In the genomic region with DNA sequence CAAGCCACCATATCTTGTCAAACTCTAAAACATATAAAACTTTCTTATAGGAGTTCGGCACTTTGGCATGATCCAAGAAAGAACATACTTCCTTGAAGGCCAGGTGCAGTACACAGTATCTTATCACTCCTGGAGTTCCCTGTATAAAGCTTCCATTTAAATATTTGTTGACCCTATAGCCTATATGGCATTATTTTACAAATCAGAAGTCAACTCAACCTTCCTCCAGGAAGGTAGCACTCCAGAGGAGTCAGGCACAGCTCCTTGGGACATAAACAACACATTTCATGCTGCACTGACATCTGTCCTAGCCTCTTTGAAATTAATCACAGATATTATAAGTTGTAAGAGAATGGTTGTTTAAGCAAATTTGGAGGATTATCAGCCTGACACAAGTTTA, we compare ENCODE assay signal across 34 mouse cellular contexts.
"Had no signal": no experiment of that assay in that cellular context is flagged by ENCODE, and none has a peak within 500 bp of the region (broad histone marks: within the 10 kb centered on the region; RNA-seq: fewer than 3 reads in every experiment).

No protein-coding gene starts in this region.

- DNase-seq: heart, postnatal 10 days; heart, postnatal 14 days; heart, postnatal 36 days; heart, postnatal 4 days; kidney, adult 11 months; kidney, adult 18-20 months; kidney, adult 2 months; kidney, adult 8-10 months; kidney, adult 9 months; kidney, postnatal 10 days; kidney, postnatal 14 days; kidney, postnatal 25 days; kidney, postnatal 36 days; kidney, postnatal 4 days; layer of hippocampus, adult 9-11 months; layer of hippocampus, postnatal 36 days had no signal

- H3K4me2 ChIP-seq: heart, embryonic 11.5 days; heart, embryonic 12.5 days; heart, embryonic 13.5 days; heart, embryonic 15.5 days; hindbrain, embryonic 12.5 days; hindbrain, embryonic 14.5 days; hindbrain, embryonic 15.5 days; intestine, embryonic 15.5 days; kidney, embryonic 15.5 days had no signal

- H3K27me3 ChIP-seq: heart, embryonic 12.5 days; heart, embryonic 13.5 days; heart, embryonic 15.5 days; hindbrain, embryonic 12.5 days; hindbrain, embryonic 15.5 days; intestine, embryonic 15.5 days; kidney, embryonic 15.5 days had no signal

- H3K9me3 ChIP-seq: heart, embryonic 10.5 days; heart, embryonic 12.5 days; heart, embryonic 13.5 days; heart, embryonic 15.5 days; hindbrain, embryonic 10.5 days; hindbrain, embryonic 12.5 days; hindbrain, embryonic 15.5 days; intestine, embryonic 15.5 days; kidney, embryonic 15.5 days had no signal

- H3K9ac ChIP-seq: heart, embryonic 12.5 days; heart, embryonic 13.5 days; heart, embryonic 15.5 days; hindbrain, embryonic 12.5 days; hindbrain, embryonic 14.5 days; hindbrain, embryonic 15.5 days; intestine, embryonic 15.5 days; kidney, embryonic 15.5 days had no signal

- H3K4me1 ChIP-seq: heart, embryonic 12.5 days; heart, embryonic 15.5 days; hindbrain, embryonic 12.5 days; hindbrain, embryonic 15.5 days; intestine, embryonic 15.5 days had no signal

- H3K4me3 ChIP-seq: heart, embryonic 10.5 days; heart, embryonic 12.5 days; heart, embryonic 13.5 days; heart, embryonic 15.5 days; hindbrain, embryonic 10.5 days; hindbrain, embryonic 12.5 days; hindbrain, embryonic 15.5 days; intestine, embryonic 15.5 days; kidney, embryonic 15.5 days; layer of hippocampus, adult 2 months had no signal

- ATAC-seq: hindbrain, embryonic 16.5 days; hindbrain, postnatal 0 days; inflammation-experienced regulatory T-cells, adult 6 months; intestine, embryonic 15.5 days; intestine, embryonic 16.5 days; intestine, postnatal 0 days had no signal

- H3K36me3 ChIP-seq: heart, embryonic 10.5 days; heart, embryonic 12.5 days; heart, embryonic 13.5 days; heart, embryonic 15.5 days; hindbrain, embryonic 10.5 days; hindbrain, embryonic 12.5 days; hindbrain, embryonic 15.5 days; intestine, embryonic 15.5 days; kidney, embryonic 15.5 days had no signal

- H3K27ac ChIP-seq: heart, embryonic 10.5 days; heart, embryonic 13.5 days; heart, embryonic 15.5 days; hindbrain, embryonic 10.5 days; hindbrain, embryonic 12.5 days; hindbrain, embryonic 14.5 days; hindbrain, embryonic 15.5 days; hindbrain, postnatal 0 days; intestine, embryonic 15.5 days; kidney, embryonic 15.5 days; kidney, postnatal 0 days; layer of hippocampus, adult 2 months had no signal
